Mouse (Mus musculus): Measurements from ENCODE around the gene Sgca. TPM values are rescaled to one million over a fixed set of nuclear protein-coding genes. Genes with fewer than 3 reads are reported as not detected.
A peak's percentile ranks its signal among the peaks of the same experiment; 100 is the strongest.
"Not testable (repeated sequence)": the region's sequence is repeated elsewhere in the genome, so short reads cannot be mapped to it uniquely, and the experiment has no call there.

Sgca gene
- 0.21 and 0.28 TPM in 2 replicates for polyA plus RNA-seq (2015; fragmentation: Nextera tagmentation; extraction: Ambion mirVana)

DNA sequence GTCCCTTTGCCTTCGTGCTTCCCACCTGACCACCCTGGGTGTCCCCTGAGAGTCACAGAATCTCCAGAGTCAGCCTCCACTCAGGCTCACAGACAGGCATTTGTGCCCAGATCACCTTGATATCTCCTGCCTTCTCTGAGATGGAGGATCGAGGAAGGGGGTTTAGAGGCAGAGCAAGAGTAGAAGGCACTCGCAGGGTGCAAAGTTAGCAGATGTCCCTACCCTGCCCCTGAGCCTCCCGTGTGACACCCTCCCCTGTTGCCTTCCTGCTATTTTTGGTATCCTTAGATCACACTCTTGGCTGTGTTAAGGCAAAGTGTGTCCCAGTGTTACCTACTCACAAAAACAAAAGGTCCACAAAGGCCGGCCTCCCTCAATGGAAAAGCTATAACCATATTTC, at the start of gene Sgca:
TSS of gene Sgca (minus strand) at position 129 of the 400 bp plus-strand sequence.
- Histone ChIP-seq H3K4me1 (replicated peaks) (peaks cover 24% of the 10 kb centered on the region), H3K4me2 (no peak within 1 kb of the TSS), H3K27ac (no peak within 1 kb of the TSS), H3K4me3 (replicated peaks) (no peak within 1 kb of the TSS), H3K27me3 (peaks cover 5% of the 10 kb centered on the region), H3K36me3 (no peaks in the 10 kb centered on the region), H3K9ac (no peak within 1 kb of the TSS), H3K9me3 (replicated peaks) (no peaks in the 10 kb centered on the region)
- 55% methylated on average over 5 of the region's 5 CpGs for WGBS (ENCODE audit: insufficient replicate concordance)
- ATAC-seq (ENCODE audit: low read depth): no peak
- DNase-seq: no peak

DNA sequence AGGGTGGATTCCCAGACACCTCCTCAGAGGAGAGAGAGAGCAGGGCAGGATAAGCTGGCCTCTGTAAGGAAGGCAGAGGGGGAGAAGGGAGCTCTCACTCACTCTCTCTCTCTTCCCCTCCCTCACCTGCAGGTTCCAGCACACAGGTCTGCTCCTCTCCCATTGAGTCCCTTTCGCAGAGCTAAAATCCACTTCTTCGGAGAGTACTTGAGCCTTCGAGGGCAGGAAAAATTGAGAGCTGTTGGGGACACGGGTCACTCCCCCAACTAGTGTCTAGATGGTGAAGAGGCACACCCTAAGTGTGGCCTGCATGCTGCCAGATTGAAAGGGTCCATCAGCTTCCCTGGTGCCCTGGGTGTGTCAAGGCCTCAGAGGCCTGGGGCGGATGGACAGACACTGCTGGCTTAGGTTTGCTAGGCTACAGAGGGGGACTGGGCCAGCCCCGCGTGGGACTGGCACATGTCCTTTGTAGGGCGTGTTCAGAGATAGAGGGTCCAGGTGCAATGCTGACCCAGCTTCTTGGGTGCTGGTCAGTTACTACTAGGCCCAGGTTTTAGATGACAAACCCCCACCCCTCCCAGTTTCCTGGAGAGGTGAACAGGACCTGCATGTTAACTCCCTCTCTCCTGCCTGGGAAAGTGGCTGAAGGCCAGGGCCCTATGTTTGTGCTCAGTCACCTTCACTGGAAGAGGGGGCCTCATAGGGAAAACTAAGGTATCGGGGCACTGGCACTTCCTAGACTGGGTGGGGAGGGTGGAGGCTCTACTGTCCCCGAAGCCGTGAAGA, 49.3 kb upstream of the Sgca start:
- DNase-seq (no peak), ATAC-seq (ENCODE audit: low read depth) (0 out of 2 replicates have a peak, but pooled peaks have one; percentile 7)
- Histone ChIP-seq H3K9me3 (replicated peaks) (no peaks in the 10 kb centered on the region), H3K36me3 (peaks cover 57% of the 10 kb centered on the region), H3K4me1 (replicated peaks) (peaks cover 37% of the 10 kb centered on the region), H3K4me2 (no peak overlapping the region), H3K4me3 (replicated peaks) (no peak overlapping the region), H3K27ac (peak overlapping the region; percentile 22), H3K27me3 (peaks cover 4% of the 10 kb centered on the region; the same call in 1 of the 2 replicates), H3K9ac (0 out of 2 replicates have a peak overlapping the region, but pooled peaks have one; percentile 7)
- 76% methylated on average over 11 of the region's 11 CpGs for WGBS (ENCODE audit: insufficient replicate concordance)

DNA sequence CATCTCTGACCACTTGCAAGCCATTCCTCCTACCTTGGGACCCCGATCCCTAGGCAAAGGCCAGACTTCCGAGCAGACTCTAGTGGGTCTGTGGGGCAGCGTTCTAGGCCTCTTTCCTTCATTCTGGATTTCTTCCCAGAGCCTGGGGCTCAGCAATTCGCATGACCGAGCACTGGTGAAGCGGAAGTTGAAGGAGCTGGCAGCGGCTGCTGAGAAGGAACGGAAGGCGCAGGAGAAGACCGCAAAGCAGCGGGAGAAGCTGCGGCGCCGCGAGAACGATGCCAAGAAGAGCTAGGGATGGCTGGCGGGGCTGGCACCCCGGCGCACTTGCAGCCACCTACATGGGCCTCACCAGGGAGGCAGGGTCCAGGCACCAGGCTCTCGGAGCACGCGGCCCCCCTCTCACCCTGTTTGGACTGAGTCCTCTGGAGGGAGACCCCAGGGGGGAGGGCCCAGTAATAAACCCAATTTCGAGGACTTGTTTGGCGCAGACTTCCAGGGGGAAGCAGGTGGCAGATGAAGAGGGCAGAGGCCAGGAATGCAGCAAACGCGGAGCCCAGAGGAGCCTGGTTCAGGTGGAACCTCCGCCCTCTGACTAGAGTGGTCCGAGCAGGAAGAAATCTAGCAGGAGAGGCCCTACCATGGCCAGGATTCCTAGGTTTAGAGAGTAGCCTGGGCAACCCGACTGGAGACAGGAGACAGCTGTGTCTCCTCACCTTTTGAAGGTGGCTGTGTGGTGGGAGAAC, 48.5 kb upstream of the Sgca start:
- no peaks in the 10 kb centered on the region for H3K9me3 ChIP-seq (replicated peaks)
- H3K4me3 ChIP-seq (replicated peaks): no peak overlapping the region
- peaks cover 65% of the 10 kb centered on the region for H3K36me3 ChIP-seq
- peaks cover 46% of the 10 kb centered on the region for H3K4me1 ChIP-seq (replicated peaks)
- H3K4me2 ChIP-seq: no peak overlapping the region
- H3K9ac ChIP-seq: no peak overlapping the region
- no peak for DNase-seq
- 80% methylated on average over 29 of the region's 29 CpGs for WGBS (ENCODE audit: insufficient replicate concordance)
- H3K27ac ChIP-seq: peak overlapping the region; percentile 22; the same call in 1 of the 2 replicates
- H3K27me3 ChIP-seq: peaks cover 11% of the 10 kb centered on the region; the same call in 1 of the 2 replicates
- ATAC-seq (ENCODE audit: low read depth): no peak

GRCm38 (mm10) chr11:95023481-95023880, 47.4 kb upstream of the Sgca start:
- WGBS (ENCODE audit: insufficient replicate concordance): 86% methylated on average over 9 of the region's 9 CpGs
- Histone ChIP-seq H3K36me3 (peaks cover 77% of the 10 kb centered on the region), H3K4me2 (no peak overlapping the region), H3K9me3 (replicated peaks) (no peaks in the 10 kb centered on the region), H3K27me3 (peaks cover 22% of the 10 kb centered on the region; the same call in 1 of the 2 replicates), H3K9ac (no peak overlapping the region), H3K27ac (no peak overlapping the region), H3K4me1 (replicated peaks) (peaks cover 55% of the 10 kb centered on the region), H3K4me3 (replicated peaks) (no peak overlapping the region)
- ATAC-seq (ENCODE audit: low read depth): no peak
- no peak for DNase-seq

GRCm38 (mm10) chr11:95022237-95022992, 46.3 kb upstream of the Sgca start:
- no peak for ATAC-seq (ENCODE audit: low read depth)
- H3K4me1 ChIP-seq (replicated peaks): peaks cover 60% of the 10 kb centered on the region
- peak overlapping the region; percentile 47 for H3K27ac ChIP-seq
- H3K36me3 ChIP-seq: peaks cover 86% of the 10 kb centered on the region
- H3K4me2 ChIP-seq: no peak overlapping the region
- H3K9me3 ChIP-seq (replicated peaks): no peaks in the 10 kb centered on the region
- no peak for DNase-seq
- H3K9ac ChIP-seq: no peak overlapping the region
- H3K4me3 ChIP-seq (replicated peaks): no peak overlapping the region
- 61% methylated on average over 10 of the region's 10 CpGs for WGBS (ENCODE audit: insufficient replicate concordance)
- H3K27me3 ChIP-seq: peaks cover 18% of the 10 kb centered on the region; the same call in 1 of the 2 replicates

DNA sequence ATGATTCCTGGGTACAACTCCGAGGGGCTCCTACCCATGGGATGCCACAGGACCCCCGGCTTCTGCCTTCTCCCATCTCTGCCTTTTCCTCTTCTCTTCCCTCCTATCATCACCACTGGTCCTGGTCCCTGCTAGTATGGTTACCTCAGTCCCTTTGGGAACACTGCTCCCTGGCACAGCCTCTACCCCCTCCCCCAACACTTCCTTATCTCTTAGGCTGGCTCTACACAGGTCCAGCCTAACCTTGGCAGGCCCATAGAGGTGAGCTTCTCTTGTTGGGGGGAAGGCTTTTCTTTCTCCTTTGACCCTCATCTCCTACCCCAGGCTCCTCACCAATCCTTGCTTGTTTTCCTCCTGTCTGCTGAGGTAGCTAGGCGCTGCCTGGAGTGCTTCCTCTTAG, 39.4 kb upstream of the Sgca start:
- peaks cover 79% of the 10 kb centered on the region for H3K4me1 ChIP-seq (replicated peaks)
- H3K4me2 ChIP-seq: peak overlapping the region; percentile 83

GRCm38 (mm10) chr11:95012487-95012886, 36.4 kb upstream of the Sgca start:
- Histone ChIP-seq H3K27me3 (peaks cover 3% of the 10 kb centered on the region; the same call in 1 of the 2 replicates), H3K9me3 (replicated peaks) (no peaks in the 10 kb centered on the region), H3K4me2 (peak overlapping the region; percentile 83), H3K9ac (peak overlapping the region; percentile 78), H3K4me1 (replicated peaks) (peaks cover 78% of the 10 kb centered on the region), H3K4me3 (replicated peaks) (peak overlapping the region; percentile 89), H3K36me3 (peaks cover 48% of the 10 kb centered on the region), H3K27ac (peak overlapping the region; percentile 100)
- DNase-seq (no peak), ATAC-seq (ENCODE audit: low read depth) (no peak)
- 16% methylated on average over 3 of the region's 3 CpGs for WGBS (ENCODE audit: insufficient replicate concordance)

More for the DNA sequence above, 39.4 kb upstream of the Sgca start:
- H3K27me3 ChIP-seq: peaks cover 21% of the 10 kb centered on the region
- H3K27ac ChIP-seq: peak overlapping the region; percentile 77
- DNase-seq: no peak
- H3K9ac ChIP-seq: peak overlapping the region; percentile 60
- H3K9me3 ChIP-seq (replicated peaks): no peaks in the 10 kb centered on the region
- H3K4me3 ChIP-seq (replicated peaks): 0 out of 2 replicates have a peak overlapping the region, but pooled peaks have one; percentile 13
- no peak for ATAC-seq (ENCODE audit: low read depth)
- H3K36me3 ChIP-seq: peaks cover 77% of the 10 kb centered on the region
- WGBS (ENCODE audit: insufficient replicate concordance): 79% methylated on average over 3 of the region's 3 CpGs

GRCm38 (mm10) chr11:95012075-95012474, 35.9 kb upstream of the Sgca start:
- Histone ChIP-seq H3K36me3 (peaks cover 44% of the 10 kb centered on the region), H3K9me3 (replicated peaks) (no peaks in the 10 kb centered on the region), H3K9ac (peak overlapping the region; percentile 99), H3K4me3 (replicated peaks) (peak overlapping the region; percentile 89), H3K27me3 (peaks cover 3% of the 10 kb centered on the region; the same call in 1 of the 2 replicates), H3K4me2 (peak overlapping the region; percentile 83), H3K27ac (peak overlapping the region; percentile 100), H3K4me1 (replicated peaks) (peaks cover 78% of the 10 kb centered on the region)
- peak; percentile 97 for ATAC-seq (ENCODE audit: low read depth)
- peak; percentile 90 for DNase-seq
- 6% methylated on average over 3 of the region's 3 CpGs for WGBS (ENCODE audit: insufficient replicate concordance)

- H3K9ac ChIP-seq: peak overlapping the region; percentile 99
Measured at GRCm38 (mm10) chr11:95011416-95011815, 35.3 kb upstream of the Sgca start.

GRCm38 (mm10) chr11:95010841-95011403, 34.8 kb upstream of the Sgca start:
- Histone ChIP-seq H3K4me1 (replicated peaks) (peaks cover 79% of the 10 kb centered on the region), H3K9ac (peak overlapping the region; percentile 99), H3K27ac (peak overlapping the region; percentile 100), H3K4me2 (peak overlapping the region; percentile 83), H3K36me3 (peaks cover 34% of the 10 kb centered on the region), H3K4me3 (replicated peaks) (peak overlapping the region; percentile 89)
- 1% methylated on average over 4 of the region's 4 CpGs for WGBS (ENCODE audit: insufficient replicate concordance)
- H3K27me3 ChIP-seq; ATAC-seq (ENCODE audit: low read depth); DNase-seq; H3K9me3 ChIP-seq (replicated peaks): not testable (repeated sequence)

More at GRCm38 (mm10) chr11:95011416-95011815, 35.3 kb upstream of the Sgca start:
- H3K27ac ChIP-seq: peak overlapping the region; percentile 100
- ATAC-seq (ENCODE audit: low read depth): no peak
- peaks cover 3% of the 10 kb centered on the region; the same call in 1 of the 2 replicates for H3K27me3 ChIP-seq
- no peaks in the 10 kb centered on the region for H3K9me3 ChIP-seq (replicated peaks)
- H3K4me1 ChIP-seq (replicated peaks): peaks cover 79% of the 10 kb centered on the region
- WGBS (ENCODE audit: insufficient replicate concordance): 0% methylated on average over 1 of the region's 1 CpGs
- H3K4me3 ChIP-seq (replicated peaks): peak overlapping the region; percentile 89
- peaks cover 37% of the 10 kb centered on the region for H3K36me3 ChIP-seq
- peak overlapping the region; percentile 83 for H3K4me2 ChIP-seq
- no peak for DNase-seq

Data from liver, embryonic 13.5 days (tissue).